Mouse (Mus musculus) central nervous system, embryonic 14 days (tissue): Measurements from ENCODE around the gene Gm595. TPM values are rescaled to one million over a fixed set of nuclear protein-coding genes. Genes with fewer than 3 reads are reported as not detected.

Experiments used
- polyA plus RNA-seq: library from polyadenylated mRNA; depleted of rRNA; stranded (reverse); fragments of >200 nt; gene quantifications from 2 replicates; pipeline ENCODE4 v1.2.3, GENCODE M21; 2012; rRNA removed

Gene Gm595
- not detected in 2 replicates for polyA plus RNA-seq

DNA sequence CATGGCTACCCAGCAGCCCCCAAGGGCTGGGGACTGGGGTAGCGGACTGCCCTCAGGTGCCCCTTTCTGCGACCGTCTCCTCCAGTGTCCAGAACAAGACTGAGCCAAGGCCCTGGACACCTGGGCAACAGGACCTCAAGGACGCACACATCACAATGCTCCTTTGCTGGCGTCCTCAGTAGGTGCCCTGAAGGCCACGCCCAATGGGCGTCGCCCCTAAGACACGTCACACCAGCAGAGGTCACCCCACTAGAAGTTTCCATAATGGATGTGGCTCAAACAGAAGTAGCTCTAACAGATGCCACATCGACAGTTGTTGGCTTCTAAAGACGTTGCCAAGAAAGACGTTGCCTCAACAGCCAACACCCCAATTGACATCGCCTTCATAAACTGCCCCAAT lies at the start of gene Gm595:
Gene Gm595 (minus strand): TSS at position 101 of the 400 bp plus-strand sequence.

Other genes starting within 250 kb of the Gm595 start
- 0.05 TPM in 1 of 2 replicates, not detected in the other for gene Gpr119, start 203.2 kb downstream of the Gm595 start, polyA plus RNA-seq
- 14.4 and 16.8 TPM in 2 replicates for gene Rbmx2, start 182.7 kb downstream of the Gm595 start, polyA plus RNA-seq